Mouse (Mus musculus): Measurements from ENCODE around the gene Phtf2. TPM values are rescaled to one million over a fixed set of nuclear protein-coding genes. Genes with fewer than 3 reads are reported as not detected.

Gene Phtf2
- polyA plus RNA-seq, 1 experiment from 2014 or later, result 46.0 TPM

GRCm38 (mm10) chr5:20861901-20862300, 20.0 kb downstream of the Phtf2 start:
- no peaks in the 10 kb centered on the region for H3K4me1 ChIP-seq (ENCODE audit: control insufficient read depth in 2 of 2, insufficient read depth in 2 of 2, low read length in 2 of 2)
- 83% methylated on average over 2 of the region's 2 CpGs for WGBS
- no peaks in the 10 kb centered on the region for H3K36me3 ChIP-seq (ENCODE audit: control insufficient read depth, insufficient read depth, low read length)
- ATAC-seq (ENCODE audit: insufficient number of reproducible peaks, insufficient read depth, low FRiP score, low read depth), result no peak
- H3K9me3 ChIP-seq (ENCODE audit: control insufficient read depth, low read length), result no peaks in the 10 kb centered on the region
- no peak overlapping the region for H3K9ac ChIP-seq (ENCODE audit: low read length)
- no peak overlapping the region for H3K4me2 ChIP-seq (ENCODE audit: low read length)
- no peak overlapping the region for H3K27ac ChIP-seq (replicated peaks in 1 of 2; ENCODE audit: control insufficient read depth in 1 of 2, insufficient read depth in 1 of 2, low read depth in 2 of 2, low read length in 2 of 2)
- H3K27me3 ChIP-seq (ENCODE audit: control insufficient read depth, insufficient read depth, low read length), result no peaks in the 10 kb centered on the region
- H3K4me3 ChIP-seq (ENCODE audit: control insufficient read depth in 1 of 2, insufficient read depth in 1 of 2, low read depth in 1 of 2, low read length in 2 of 2), result no peak overlapping the region

GRCm38 (mm10) chr5:20860565-20860964, 21.4 kb downstream of the Phtf2 start:
- no peak for ATAC-seq (ENCODE audit: insufficient number of reproducible peaks, insufficient read depth, low FRiP score, low read depth)
- no peaks in the 10 kb centered on the region for H3K9me3 ChIP-seq (ENCODE audit: control insufficient read depth, low read length)
- no peak overlapping the region for H3K4me2 ChIP-seq (ENCODE audit: low read length)
- no peak overlapping the region for H3K27ac ChIP-seq (replicated peaks in 1 of 2; ENCODE audit: control insufficient read depth in 1 of 2, insufficient read depth in 1 of 2, low read depth in 2 of 2, low read length in 2 of 2)
- H3K36me3 ChIP-seq (ENCODE audit: control insufficient read depth, insufficient read depth, low read length), result no peaks in the 10 kb centered on the region
- no peak overlapping the region for H3K4me3 ChIP-seq (ENCODE audit: control insufficient read depth in 1 of 2, insufficient read depth in 1 of 2, low read depth in 1 of 2, low read length in 2 of 2)
- no peaks in the 10 kb centered on the region for H3K27me3 ChIP-seq (ENCODE audit: control insufficient read depth, insufficient read depth, low read length)
- WGBS, result 86% methylated on average over 4 of the region's 4 CpGs
- H3K9ac ChIP-seq (ENCODE audit: low read length), result no peak overlapping the region
- H3K4me1 ChIP-seq (ENCODE audit: control insufficient read depth in 2 of 2, insufficient read depth in 2 of 2, low read length in 2 of 2), result no peaks in the 10 kb centered on the region

DNA sequence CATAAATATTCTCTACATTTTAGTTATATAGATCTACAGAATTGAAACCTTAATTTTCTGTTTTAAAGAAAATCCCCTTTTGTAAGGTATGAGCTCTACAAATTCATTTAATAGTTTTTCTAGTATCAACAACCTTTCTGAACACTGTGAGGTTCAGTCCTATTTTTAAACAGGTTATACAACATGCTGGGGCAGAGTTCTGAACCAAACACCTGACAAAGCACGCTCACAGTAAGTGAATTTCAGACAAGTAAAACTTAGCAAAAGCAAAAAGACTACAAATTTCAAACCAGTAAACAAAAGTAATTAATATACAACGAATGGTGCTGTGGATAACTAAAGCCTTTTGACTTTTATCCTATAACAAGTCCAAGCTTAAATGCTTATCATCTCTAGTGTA, 23.5 kb downstream of the Phtf2 start:
- H3K36me3 ChIP-seq (ENCODE audit: control insufficient read depth, insufficient read depth, low read length), result no peaks in the 10 kb centered on the region
- no peak overlapping the region for H3K27ac ChIP-seq (replicated peaks in 1 of 2; ENCODE audit: control insufficient read depth in 1 of 2, insufficient read depth in 1 of 2, low read depth in 2 of 2, low read length in 2 of 2)
- no peaks in the 10 kb centered on the region for H3K9me3 ChIP-seq (ENCODE audit: control insufficient read depth, low read length)
- H3K9ac ChIP-seq (ENCODE audit: low read length), result no peak overlapping the region
- 90% methylated on average over 2 of the region's 2 CpGs for WGBS
- no peaks in the 10 kb centered on the region for H3K4me1 ChIP-seq (ENCODE audit: control insufficient read depth in 2 of 2, insufficient read depth in 2 of 2, low read length in 2 of 2)
- no peak for ATAC-seq (ENCODE audit: insufficient number of reproducible peaks, insufficient read depth, low FRiP score, low read depth)
- no peak overlapping the region for H3K4me3 ChIP-seq (ENCODE audit: control insufficient read depth in 1 of 2, insufficient read depth in 1 of 2, low read depth in 1 of 2, low read length in 2 of 2)
- H3K4me2 ChIP-seq (ENCODE audit: low read length), result no peak overlapping the region
- no peaks in the 10 kb centered on the region for H3K27me3 ChIP-seq (ENCODE audit: control insufficient read depth, insufficient read depth, low read length)

GRCm38 (mm10) chr5:20855066-20855465, 26.9 kb downstream of the Phtf2 start:
- no peak overlapping the region for H3K9ac ChIP-seq (ENCODE audit: low read length)
- H3K27me3 ChIP-seq (ENCODE audit: control insufficient read depth, insufficient read depth, low read length), result no peaks in the 10 kb centered on the region
- H3K27ac ChIP-seq (replicated peaks in 1 of 2; ENCODE audit: control insufficient read depth in 1 of 2, insufficient read depth in 1 of 2, low read depth in 2 of 2, low read length in 2 of 2), result no peak overlapping the region
- no peak for ATAC-seq (ENCODE audit: insufficient number of reproducible peaks, insufficient read depth, low FRiP score, low read depth)
- no peaks in the 10 kb centered on the region; the same call in 1 of the 2 replicates for H3K36me3 ChIP-seq (ENCODE audit: control insufficient read depth, insufficient read depth, low read length)
- H3K9me3 ChIP-seq (ENCODE audit: control insufficient read depth, low read length), result no peaks in the 10 kb centered on the region
- WGBS, result 85% methylated on average over 4 of the region's 4 CpGs
- peaks cover 0 to 5% of the 10 kb centered on the region in 2 experiments; a peak in 1 of 4 replicates for H3K4me1 ChIP-seq (ENCODE audit: control insufficient read depth in 2 of 2, insufficient read depth in 2 of 2, low read length in 2 of 2)
- H3K4me3 ChIP-seq (ENCODE audit: control insufficient read depth in 1 of 2, insufficient read depth in 1 of 2, low read depth in 1 of 2, low read length in 2 of 2), result no peak overlapping the region
- no peak overlapping the region for H3K4me2 ChIP-seq (ENCODE audit: low read length)

DNA sequence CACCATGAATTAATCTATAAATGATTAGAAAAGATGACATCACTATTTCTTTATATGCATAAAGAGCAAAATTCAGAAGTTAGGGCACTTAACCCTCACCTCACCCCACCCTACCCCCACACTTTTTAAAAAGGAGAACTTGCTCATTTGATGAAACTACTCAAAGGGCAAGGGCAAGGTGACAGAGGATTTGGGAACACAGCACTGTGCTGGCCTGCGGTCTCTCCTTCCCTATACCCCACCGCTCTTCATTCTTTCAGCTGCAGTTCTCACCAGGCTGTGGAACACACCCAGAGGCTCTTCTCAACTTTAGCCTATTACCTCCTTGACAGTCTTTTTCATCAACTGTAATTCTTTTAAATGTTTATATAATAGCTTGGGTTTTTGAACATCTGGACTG, 34.9 kb downstream of the Phtf2 start:
- no peak overlapping the region for H3K4me2 ChIP-seq (ENCODE audit: low read length)
- H3K9me3 ChIP-seq (ENCODE audit: control insufficient read depth, low read length), result no peaks in the 10 kb centered on the region
- H3K4me1 ChIP-seq (ENCODE audit: control insufficient read depth in 2 of 2, insufficient read depth in 2 of 2, low read length in 2 of 2), result peaks cover 0 to 10% of the 10 kb centered on the region in 2 experiments; a peak in 2 of 4 replicates
- H3K27me3 ChIP-seq (ENCODE audit: control insufficient read depth, insufficient read depth, low read length), result no peaks in the 10 kb centered on the region
- no peak overlapping the region for H3K27ac ChIP-seq (replicated peaks in 1 of 2; ENCODE audit: control insufficient read depth in 1 of 2, insufficient read depth in 1 of 2, low read depth in 2 of 2, low read length in 2 of 2)
- H3K4me3 ChIP-seq (ENCODE audit: control insufficient read depth in 1 of 2, insufficient read depth in 1 of 2, low read depth in 1 of 2, low read length in 2 of 2), result no peak overlapping the region
- H3K9ac ChIP-seq (ENCODE audit: low read length), result no peak overlapping the region
- ATAC-seq (ENCODE audit: insufficient number of reproducible peaks, insufficient read depth, low FRiP score, low read depth), result no peak
- 98% methylated on average over 2 of the region's 2 CpGs for WGBS
- H3K36me3 ChIP-seq (ENCODE audit: control insufficient read depth, insufficient read depth, low read length), result no peaks in the 10 kb centered on the region; the same call in 1 of the 2 replicates

DNA sequence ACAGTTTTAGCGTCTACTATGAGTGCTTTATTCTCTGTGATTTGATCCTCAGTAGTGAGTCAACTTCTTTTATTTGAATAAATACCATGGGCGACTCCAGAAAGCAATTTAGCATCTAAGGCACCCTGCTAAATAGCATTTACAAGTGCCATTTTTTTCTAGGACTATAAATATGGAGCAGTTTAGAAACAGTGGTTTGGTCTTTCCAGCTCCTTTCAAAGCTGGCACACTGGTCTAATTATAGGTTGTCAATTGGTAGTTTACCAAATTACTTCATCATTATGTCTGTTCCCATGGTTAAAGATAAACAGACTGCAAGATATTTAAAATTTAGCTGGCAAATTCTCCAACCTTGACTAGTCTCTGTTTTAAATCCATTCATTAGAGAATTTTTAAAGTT, 38.1 kb downstream of the Phtf2 start:
- 82% methylated on average over 2 of the region's 2 CpGs for WGBS
- Histone ChIP-seq H3K9ac (ENCODE audit: low read length) (no peak overlapping the region), H3K27me3 (ENCODE audit: control insufficient read depth, insufficient read depth, low read length) (no peaks in the 10 kb centered on the region), H3K36me3 (ENCODE audit: control insufficient read depth, insufficient read depth, low read length) (no peaks in the 10 kb centered on the region), H3K4me1 (ENCODE audit: control insufficient read depth in 2 of 2, insufficient read depth in 2 of 2, low read length in 2 of 2) (peaks cover 0 to 21% of the 10 kb centered on the region in 2 experiments; a peak in 2 of 4 replicates), H3K4me3 (ENCODE audit: control insufficient read depth in 1 of 2, insufficient read depth in 1 of 2, low read depth in 1 of 2, low read length in 2 of 2) (no peak overlapping the region), H3K27ac (replicated peaks in 1 of 2; ENCODE audit: control insufficient read depth in 1 of 2, insufficient read depth in 1 of 2, low read depth in 2 of 2, low read length in 2 of 2) (no peak overlapping the region), H3K4me2 (ENCODE audit: low read length) (no peak overlapping the region), H3K9me3 (ENCODE audit: control insufficient read depth, low read length) (no peaks in the 10 kb centered on the region)
- no peak for ATAC-seq (ENCODE audit: insufficient number of reproducible peaks, insufficient read depth, low FRiP score, low read depth)

DNA sequence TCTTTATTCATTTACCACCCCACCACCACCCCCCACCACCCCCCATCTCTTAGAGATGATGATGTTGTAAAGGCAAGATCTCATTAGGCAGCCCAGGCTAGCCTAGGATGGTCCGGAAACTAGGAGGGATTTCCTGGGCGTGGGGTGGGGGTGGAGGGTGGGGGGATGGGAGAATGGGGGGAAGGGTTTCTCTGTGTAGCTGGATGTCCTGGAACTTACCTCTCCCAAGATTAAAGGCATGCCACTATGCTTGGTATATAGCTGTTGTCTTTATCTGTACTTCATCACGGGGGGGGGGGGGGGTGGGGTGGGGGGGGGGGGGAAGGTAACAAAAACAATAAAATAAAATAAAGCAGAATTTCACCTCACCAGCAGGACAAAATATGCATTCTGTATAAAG, 38.5 kb downstream of the Phtf2 start:
- ATAC-seq (ENCODE audit: insufficient number of reproducible peaks, insufficient read depth, low FRiP score, low read depth), result no peak
- H3K27ac ChIP-seq (replicated peaks in 1 of 2; ENCODE audit: control insufficient read depth in 1 of 2, insufficient read depth in 1 of 2, low read depth in 2 of 2, low read length in 2 of 2), result no peak overlapping the region
- no peaks in the 10 kb centered on the region for H3K27me3 ChIP-seq (ENCODE audit: control insufficient read depth, insufficient read depth, low read length)
- H3K36me3 ChIP-seq (ENCODE audit: control insufficient read depth, insufficient read depth, low read length), result no peaks in the 10 kb centered on the region
- H3K4me1 ChIP-seq (ENCODE audit: control insufficient read depth in 2 of 2, insufficient read depth in 2 of 2, low read length in 2 of 2), result peaks cover 0 to 21% of the 10 kb centered on the region in 2 experiments; a peak in 2 of 4 replicates
- H3K9me3 ChIP-seq (ENCODE audit: control insufficient read depth, low read length), result no peaks in the 10 kb centered on the region
- no peak overlapping the region for H3K4me3 ChIP-seq (ENCODE audit: control insufficient read depth in 1 of 2, insufficient read depth in 1 of 2, low read depth in 1 of 2, low read length in 2 of 2)
- H3K9ac ChIP-seq (ENCODE audit: low read length), result no peak overlapping the region
- WGBS, result 84% methylated on average over 2 of the region's 3 CpGs
- no peak overlapping the region for H3K4me2 ChIP-seq (ENCODE audit: low read length)

DNA sequence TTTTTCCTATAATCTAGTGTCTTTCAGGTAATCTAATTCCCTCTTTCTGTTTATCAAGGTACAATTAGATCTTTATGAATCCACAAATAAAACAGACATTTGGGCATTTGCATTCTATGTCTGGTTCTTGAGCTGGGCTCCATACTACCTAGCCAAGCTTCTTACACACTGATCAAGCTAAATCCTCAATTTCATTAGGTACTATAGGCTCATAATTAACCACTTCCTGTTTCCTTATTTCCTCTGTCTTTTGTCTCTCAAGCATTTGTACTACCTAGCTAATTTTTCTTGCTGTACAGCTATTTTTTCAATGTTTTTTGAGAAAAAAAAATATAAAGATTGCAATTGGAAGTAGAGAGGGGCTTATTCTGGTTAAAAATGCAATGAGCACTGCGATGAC, 44.8 kb downstream of the Phtf2 start:
- no peak overlapping the region for H3K27ac ChIP-seq (replicated peaks in 1 of 2; ENCODE audit: control insufficient read depth in 1 of 2, insufficient read depth in 1 of 2, low read depth in 2 of 2, low read length in 2 of 2)
- no peak for ATAC-seq (ENCODE audit: insufficient number of reproducible peaks, insufficient read depth, low FRiP score, low read depth)
- WGBS, result 97% methylated on average over 1 of the region's 1 CpGs
- no peak overlapping the region for H3K9ac ChIP-seq (ENCODE audit: low read length)
- H3K4me2 ChIP-seq (ENCODE audit: low read length), result no peak overlapping the region
- no peaks in the 10 kb centered on the region for H3K9me3 ChIP-seq (ENCODE audit: control insufficient read depth, low read length)
- H3K27me3 ChIP-seq (ENCODE audit: control insufficient read depth, insufficient read depth, low read length), result no peaks in the 10 kb centered on the region
- H3K4me1 ChIP-seq (ENCODE audit: control insufficient read depth in 2 of 2, insufficient read depth in 2 of 2, low read length in 2 of 2), result peaks cover 0 to 11% of the 10 kb centered on the region in 2 experiments; a peak in 2 of 4 replicates
- H3K36me3 ChIP-seq (ENCODE audit: control insufficient read depth, insufficient read depth, low read length), result no peaks in the 10 kb centered on the region
- no peak overlapping the region for H3K4me3 ChIP-seq (ENCODE audit: control insufficient read depth in 1 of 2, insufficient read depth in 1 of 2, low read depth in 1 of 2, low read length in 2 of 2)

Data from heart, embryonic 14.5 days (tissue).